Mouse (Mus musculus): ENCODE measurements around the gene Pramel7.
"Not testable (repeated sequence)": the region's sequence is repeated elsewhere in the genome, so short reads cannot be mapped to it uniquely, and the experiment has no call there.

Gene Pramel7

DNA sequence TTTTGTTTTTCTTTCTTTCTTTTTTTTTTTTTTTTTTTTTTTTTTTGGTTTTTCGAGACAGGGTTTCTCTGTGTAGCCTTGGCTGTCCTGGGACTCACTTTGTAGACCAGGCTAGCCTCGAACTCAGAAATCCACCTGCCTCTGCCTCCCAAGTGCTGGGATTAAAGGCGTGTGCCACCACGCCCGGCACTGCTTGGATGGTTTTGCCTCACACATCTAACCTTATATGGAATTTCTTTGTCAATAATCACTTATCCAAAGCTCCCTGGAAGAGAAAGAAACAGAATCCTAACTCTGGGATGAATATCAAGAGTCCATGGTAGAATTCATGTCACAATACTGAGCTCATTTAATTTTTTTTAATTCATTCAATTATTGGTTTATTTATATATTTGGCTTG, at the start of gene Pramel7:
Pramel7 (minus strand) TSS at position 101 of the 400 bp plus-strand sequence.
- in situ Hi-C loops (cut with MseI, MboI): not testable (repeated sequence)

DNA sequence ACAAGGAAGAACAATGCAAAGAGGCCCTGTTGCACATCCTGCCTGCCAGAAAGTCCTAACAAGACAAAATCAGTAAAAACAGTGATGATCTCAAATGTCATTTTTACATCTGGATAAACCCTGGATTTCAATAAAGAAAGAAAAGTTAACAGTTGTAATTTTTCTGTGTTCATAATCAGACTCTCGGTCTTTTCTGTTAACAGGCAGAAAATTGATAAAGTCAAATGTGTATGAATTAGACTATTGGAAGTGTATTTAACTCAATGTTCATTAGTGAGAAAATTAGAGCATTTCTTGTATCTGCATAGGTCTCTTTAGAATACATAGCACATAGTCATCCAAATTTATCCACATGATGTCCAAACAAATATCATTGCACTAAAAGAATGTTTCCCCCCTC, 48.5 kb upstream of the Pramel7 start, which contains the start of gene Olfr1128:
Olfr1128 (minus strand) TSS at position 101 of the 400 bp plus-strand sequence.
- in situ Hi-C loops (cut with MseI, MboI): no loop called here

DNA sequence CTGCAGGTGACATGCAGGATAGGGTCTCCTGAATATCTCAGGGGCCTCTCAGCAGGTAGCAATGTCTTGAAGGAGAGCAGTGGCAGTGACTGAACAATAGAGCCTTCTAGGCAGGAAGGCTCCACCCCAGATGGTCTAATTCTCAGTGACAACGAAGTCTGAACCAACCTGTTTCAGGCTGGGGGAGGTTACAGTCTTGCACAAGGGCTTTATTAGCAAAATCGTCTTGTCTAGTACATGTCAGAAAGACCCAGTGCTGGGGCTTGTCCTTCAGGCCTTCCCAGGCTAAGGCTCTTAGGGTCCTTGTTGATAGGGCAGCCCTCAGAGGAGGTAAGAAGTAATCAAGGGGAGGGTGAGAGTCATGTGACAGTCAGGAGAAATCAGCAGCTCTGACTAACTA, 37.9 kb upstream of the Pramel7 start:
- in situ Hi-C loops (cut with MseI, MboI): no loop called here

DNA sequence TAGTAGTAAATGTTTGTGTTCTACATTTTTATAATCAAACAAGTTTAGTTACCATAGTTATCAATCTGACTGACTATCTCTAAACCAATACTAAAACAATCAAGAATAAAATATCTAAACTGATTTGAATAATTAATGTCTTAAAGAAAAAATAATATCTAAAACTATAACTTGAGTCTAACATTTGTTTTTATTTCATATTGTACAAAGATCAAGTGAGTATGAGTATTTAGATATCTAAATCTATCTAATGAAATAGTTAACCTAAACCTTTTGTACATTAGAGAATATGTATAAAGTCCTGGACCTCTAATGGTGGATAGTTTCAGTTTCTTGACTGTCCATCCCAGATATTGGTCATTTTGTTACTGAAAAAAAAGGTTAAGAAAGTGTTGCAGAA, 34.6 kb upstream of the Pramel7 start, which contains the start of gene Olfr153:
Olfr153 (plus strand) TSS at position 301 of the 400 bp plus-strand sequence.
- in situ Hi-C loops (cut with MseI, MboI): no loop called here

DNA sequence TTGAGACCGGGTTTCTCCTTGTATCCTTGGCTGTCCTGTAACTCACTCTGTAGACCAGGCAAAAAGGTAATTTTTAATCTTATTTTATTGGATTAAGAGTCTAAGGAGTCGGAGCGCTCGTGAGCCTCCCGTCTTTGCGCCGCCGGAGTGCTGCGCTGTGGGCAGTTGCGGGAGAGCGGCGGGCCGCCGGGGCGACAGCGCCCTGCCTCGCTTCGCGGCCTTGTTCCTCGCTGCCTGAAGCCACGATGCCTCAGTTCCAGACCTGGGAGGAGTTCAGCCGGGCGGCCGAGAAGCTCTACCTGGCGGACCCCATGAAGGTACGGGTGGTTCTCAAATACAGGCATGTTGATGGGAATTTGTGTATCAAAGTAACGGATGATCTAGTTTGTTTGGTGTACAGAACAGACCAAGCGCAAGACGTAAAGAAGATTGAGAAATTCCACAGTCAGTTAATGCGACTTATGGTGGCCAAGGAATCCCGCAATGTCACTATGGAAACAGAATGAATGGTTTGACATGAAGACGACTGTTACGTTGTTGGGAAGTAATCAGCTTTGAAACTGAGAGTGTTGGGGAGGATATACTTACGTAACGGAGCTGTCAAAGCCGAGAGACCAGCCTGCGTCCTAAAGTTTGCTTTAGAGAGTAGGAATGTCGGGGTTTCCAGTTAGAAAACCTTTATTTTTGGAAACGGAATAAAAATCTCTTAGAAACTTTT, 29.2 kb upstream of the Pramel7 start:
- in situ Hi-C loops (cut with MseI, MboI): not testable (repeated sequence)

DNA sequence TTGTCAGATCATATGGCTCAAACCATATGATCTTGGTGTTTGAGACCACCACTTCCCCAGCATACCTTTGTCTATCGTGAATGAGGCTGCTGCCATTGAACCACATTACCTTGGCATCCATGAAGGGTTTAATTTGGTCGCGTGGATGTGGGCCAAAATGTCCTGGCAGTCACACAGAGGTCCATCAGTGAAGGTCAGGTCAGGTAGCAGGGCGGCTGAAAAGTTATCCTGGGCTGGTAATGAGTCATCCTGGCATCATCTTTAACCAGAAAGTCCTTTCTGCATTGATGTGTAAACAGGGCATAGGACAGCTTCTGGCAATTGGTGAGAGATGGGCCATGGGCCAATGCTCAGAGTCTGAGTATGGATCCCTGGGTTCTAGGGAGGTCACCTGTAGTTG, 23.8 kb upstream of the Pramel7 start:
- in situ Hi-C loops (cut with MseI, MboI): no loop called here

DNA sequence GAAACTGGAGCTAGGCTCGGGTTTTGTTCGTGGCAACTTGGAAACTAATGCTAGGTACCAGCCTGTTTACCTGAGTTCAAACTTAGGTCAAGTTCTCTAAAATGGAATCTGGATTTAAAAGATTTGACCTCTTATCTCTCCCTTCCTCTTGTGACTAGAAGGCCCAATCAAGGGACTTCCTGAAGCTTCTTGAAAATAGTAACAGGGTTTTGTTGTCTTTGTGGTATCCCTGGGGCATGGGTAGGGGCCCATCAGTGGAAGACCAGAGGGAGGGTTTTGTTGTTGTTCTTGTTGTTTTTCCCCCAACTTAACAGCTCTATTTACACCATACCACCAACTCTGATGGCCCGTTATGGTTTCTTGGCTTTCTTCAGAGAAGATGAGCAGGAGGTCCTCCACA, 19.7 kb upstream of the Pramel7 start:
- in situ Hi-C loops (cut with MseI, MboI): no loop called here

DNA sequence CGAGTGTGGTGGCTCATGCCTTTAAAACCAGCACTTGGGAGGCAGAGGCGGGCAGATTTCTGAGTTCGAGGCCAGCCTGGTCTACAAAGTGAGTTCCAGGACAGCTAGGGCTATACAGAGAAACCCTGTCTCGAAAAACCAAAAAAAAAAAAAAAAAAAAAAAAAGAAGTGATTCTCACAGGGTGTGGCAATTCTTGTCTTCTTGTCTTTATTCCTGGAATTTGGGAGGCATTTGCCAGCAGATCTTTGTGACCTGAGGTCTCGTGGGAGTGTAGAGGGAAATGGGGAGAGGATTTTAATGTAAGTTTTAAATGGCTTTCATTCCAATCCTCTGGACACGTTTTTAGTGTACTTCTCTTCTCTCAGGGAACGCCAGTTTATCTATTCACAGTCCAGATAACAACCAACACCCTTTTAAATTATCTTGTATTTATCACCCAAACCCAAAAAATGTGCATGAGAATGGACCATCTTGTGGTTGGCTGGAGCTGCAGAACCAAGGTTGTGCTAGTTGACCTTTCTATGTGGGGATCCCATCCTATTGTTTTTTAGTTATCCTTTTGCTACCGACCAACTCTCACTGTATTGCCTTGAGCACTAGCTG, 18.7 kb upstream of the Pramel7 start:
- in situ Hi-C loops (cut with MseI, MboI): no loop called here

DNA sequence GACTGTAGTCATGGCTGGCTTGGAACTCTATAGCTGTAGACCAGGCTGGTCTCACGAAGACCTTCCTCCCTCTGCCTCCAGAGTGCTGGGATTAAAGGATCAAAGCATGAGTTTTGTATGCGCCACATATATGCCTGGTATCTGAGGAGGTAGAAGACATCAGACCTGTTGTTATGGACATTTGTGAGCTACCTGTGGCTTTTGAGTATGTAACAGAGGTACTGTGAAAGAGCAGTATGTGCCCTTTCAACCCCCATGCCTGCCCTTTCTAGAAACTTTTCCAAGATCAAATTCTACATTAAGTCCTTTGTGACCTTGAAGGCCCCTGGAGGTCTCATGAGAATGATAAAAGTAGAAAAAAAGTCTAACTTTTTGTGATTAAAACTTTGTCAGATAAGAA, 18.2 kb upstream of the Pramel7 start:
- in situ Hi-C loops (cut with MseI, MboI): no loop called here

DNA sequence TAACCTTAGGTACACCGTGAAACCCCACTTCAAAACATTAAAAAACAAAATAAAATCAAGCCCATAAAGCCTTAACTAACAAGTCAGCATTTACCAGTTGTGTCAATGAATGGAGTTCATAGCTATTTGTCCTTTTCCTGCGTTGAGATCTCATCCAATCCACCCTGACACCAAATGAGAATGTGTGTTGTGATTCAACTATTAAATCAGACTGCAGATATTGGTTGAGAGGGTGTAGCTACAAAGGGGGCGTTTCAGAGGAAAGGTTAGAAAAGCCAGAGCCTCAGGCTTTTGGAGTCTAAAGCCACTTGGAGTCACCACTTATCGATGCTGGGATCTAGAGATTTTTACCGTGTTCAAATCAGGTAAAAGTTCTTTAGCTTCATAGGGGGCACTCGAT, 9.4 kb upstream of the Pramel7 start, which contains the start of gene Pramel6:
Pramel6 (plus strand) TSS at position 301 of the 400 bp plus-strand sequence.
- in situ Hi-C loops (cut with MseI, MboI): no loop called here

DNA sequence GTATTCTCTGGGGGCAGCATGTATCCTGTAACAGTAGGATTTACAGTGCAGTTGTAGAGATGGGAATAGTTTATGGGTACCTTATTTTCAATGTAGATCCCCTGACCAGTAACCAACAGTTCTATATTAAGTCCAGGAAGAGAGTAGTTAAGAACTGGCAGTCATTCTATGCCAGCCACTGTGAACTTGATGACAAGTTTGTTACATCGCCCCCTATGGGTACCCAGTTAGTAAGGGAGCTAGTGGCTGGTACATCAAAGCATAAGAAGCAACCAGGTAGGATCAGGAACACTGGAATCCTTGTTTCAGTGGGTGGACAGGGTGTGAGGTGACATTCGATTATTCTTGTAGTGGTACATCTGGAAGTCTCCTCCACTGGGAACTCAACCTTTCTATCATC, 14.6 kb downstream of the Pramel7 start:
- in situ Hi-C loops (cut with MseI, MboI): no loop called here

DNA sequence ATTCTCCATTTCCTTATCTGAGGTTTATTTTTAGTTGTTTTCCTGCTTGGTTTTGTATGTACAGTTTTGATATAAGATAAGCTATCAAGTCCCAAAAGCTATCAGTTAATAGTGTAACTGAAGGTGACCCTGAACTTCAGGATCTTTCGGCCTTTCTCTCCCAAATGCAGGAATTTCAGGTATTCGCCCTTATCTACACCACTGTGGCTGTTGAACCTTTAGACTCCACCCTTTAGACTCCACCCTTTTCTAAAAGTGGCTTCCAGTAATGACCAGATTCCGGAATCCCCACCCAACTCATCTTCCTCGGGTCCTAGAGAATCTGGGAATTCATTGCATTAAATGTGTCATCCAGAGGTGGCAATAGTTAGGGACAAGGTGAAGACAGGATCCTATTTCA, 15.7 kb downstream of the Pramel7 start:
- in situ Hi-C loops (cut with MseI, MboI): no loop called here

DNA sequence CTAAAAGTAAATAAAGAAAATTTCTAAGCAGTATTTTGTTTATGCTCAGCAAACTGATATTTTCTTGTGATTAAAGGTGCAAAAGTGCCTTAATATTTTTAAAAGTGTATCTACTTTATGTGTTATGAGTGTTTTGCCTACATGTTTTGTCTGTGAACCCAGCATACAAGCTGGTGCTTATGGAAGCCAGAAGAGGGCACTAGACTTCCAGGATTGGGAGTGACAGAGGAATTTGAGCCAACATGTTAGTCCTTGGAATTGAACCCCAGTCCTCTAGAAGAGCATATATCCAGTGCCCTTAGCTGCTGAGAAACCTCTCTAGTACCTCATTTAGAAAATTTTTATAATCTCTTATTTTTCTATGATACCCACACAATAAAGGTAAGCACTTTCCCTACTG, 16.7 kb downstream of the Pramel7 start:
- in situ Hi-C loops (cut with MseI, MboI): no loop called here

DNA sequence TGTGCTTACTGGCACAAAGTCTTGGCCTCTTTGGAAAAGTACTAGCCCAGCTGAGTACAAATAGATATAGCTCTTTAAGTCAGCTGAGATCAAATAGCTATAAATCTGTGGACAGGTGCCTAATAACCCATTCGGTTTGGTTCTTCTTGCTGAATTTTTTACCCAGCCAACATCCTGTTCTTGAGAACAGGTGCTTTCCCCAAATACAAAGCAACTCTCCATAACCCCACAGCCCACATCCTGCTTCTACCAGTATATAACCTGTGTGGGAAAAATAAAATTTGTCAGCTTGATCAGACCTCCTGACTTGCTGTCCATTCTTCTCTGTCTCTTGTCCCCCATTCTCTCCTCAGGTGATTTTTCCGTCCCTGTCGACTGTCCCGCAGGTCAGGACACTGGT, 35.1 kb downstream of the Pramel7 start:
- in situ Hi-C loops (cut with MseI, MboI): no loop called here

DNA sequence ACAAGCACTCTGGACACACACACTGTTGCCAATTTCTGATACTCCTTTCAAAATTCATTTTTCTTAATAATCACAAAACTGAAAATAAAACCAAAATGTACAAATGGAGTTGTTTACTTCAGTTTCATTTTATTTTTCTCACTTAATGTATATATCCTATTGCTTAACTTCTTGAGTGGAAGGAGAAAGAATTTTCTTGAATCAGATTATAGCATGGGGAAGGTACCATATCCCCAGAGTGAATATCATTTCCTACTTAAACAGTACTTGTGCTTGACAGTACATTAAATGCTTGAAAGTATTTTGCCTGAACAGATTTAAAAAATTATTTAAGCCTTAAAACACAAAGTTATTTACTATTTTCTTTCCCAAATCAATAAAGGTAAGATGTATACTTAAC, 43.2 kb downstream of the Pramel7 start, which contains the start of gene Olfr1126:
Olfr1126 (plus strand) TSS at position 301 of the 400 bp plus-strand sequence.
- in situ Hi-C loops (cut with MseI, MboI): no loop called here

Data from mouse trophoblast stem cell (cell line).